Mouse (Mus musculus) cerebellum, adult 2 months (tissue): ENCODE measurements around the gene Ncbp2. TPM values are rescaled to one million over a fixed set of nuclear protein-coding genes. Genes with fewer than 3 reads are reported as not detected.

Experiments used
- DNase-seq, 2 experiments: peaks; one replicate each; pipeline ENCODE4 v3.0.0; 2021
- H3K27ac ChIP-seq: fragments of 200-500 bp; 2 replicates; pipeline ENCODE4 v1.5.1; 2012; ENCODE audit warnings: low read length, control low read depth, inconsistent platforms; ENCODE audit not compliant: insufficient read depth
- H3K27me3 ChIP-seq: fragments of 200-500 bp; 2 replicates; pipeline ENCODE4 v1.6.1; 2012; ENCODE audit warnings: inconsistent platforms, mild to moderate bottlenecking, low read length, moderate library complexity; ENCODE audit not compliant: control insufficient read depth, insufficient read depth
- H3K4me1 ChIP-seq: fragments of 200-500 bp; 2 replicates; pipeline ENCODE4 v1.6.1; 2011; ENCODE audit warnings: low read length; ENCODE audit not compliant: control insufficient read depth, insufficient read depth
- H3K4me3 ChIP-seq: fragments of 200-500 bp; replicated peaks from 2 replicates; pipeline ENCODE3; 2011; ENCODE audit warnings: mild to moderate bottlenecking, low read depth, low read length, control low read depth; ENCODE audit not compliant: insufficient read depth
- CTCF ChIP-seq: fragments of 200-500 bp; IDR thresholded peaks from 2 replicates; pipeline ENCODE4 v1.5.1; 2011; ENCODE audit warnings: low read depth, mild to moderate bottlenecking, control low read depth, low read length, moderate library complexity, borderline replicate concordance; ENCODE audit not compliant: insufficient read depth
- POLR2A ChIP-seq: fragments of 200-500 bp; IDR thresholded peaks from 2 replicates; pipeline ENCODE4 v1.6.1; 2011; ENCODE audit warnings: low read length, control low read depth, borderline replicate concordance; ENCODE audit not compliant: insufficient read depth
- WGBS: fragments of 180-500 bp; shearing (Covaris S2); methylation state at CpG from one replicate; pipeline ENCODE4 v1.1.7; 2018; 5-methylcytosine and 5-hydroxymethylcytosine counted together
- polyA plus RNA-seq: library from polyadenylated mRNA; depleted of rRNA; stranded (reverse); fragments of >200 nt; gene quantifications from 2 replicates; pipeline ENCODE4 v1.2.3, GENCODE M21; 2012

Ncbp2 gene
- polyA plus RNA-seq, 1 experiment = 86.5 TPM

DNA sequence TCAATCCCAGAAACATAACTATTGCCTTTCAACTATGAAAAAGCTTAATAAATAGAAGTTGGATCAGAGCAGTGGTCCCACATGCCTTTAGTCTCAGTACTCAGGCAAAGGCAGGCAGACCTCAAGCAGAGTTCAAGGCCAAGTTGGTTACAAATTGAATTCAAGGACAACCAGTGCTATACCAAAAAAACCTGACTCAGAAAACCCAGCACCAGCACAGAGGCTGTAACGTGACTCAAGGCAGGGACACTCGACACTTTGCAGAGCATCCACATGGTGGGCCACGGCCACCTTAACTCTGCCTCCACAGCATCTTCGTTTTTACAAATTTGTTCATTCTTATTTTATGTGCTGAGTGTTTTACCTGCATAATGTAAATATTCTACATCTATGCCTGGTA is 26.9 kb downstream of the Ncbp2 start:
- DNase-seq = no peak
- TF ChIP-seq POLR2A = no peak
- TF ChIP-seq CTCF = no peak
- H3K4me3 ChIP-seq = no peak overlapping the region
- H3K27ac ChIP-seq = no peak overlapping the region
- H3K27me3 ChIP-seq = no peaks in the 10 kb centered on the region
- no peaks in the 10 kb centered on the region for H3K4me1 ChIP-seq
- WGBS = 89% methylated on average over 4 of the region's 4 CpGs

DNA sequence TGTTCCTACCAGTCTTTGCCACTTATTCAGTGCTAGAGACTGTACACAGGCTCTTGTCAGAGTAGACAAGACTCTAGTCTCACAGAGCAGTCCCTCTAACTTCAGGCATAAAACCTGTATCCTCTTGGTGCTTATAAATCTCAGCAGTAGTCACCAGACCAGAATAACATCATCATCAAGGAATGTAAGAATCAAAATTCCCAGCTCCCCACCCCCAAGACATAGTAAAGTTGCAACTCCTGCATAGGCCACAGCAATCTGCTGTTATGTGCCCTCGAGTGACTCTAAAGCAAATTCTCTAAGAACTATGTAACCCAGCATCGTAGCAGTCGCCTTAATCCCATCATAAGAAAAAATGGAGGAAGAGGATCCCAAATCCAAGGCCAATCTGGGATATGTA is 31.2 kb downstream of the Ncbp2 start:
- no peak for DNase-seq
- TF ChIP-seq CTCF (no peak), POLR2A (no peak)

DNA sequence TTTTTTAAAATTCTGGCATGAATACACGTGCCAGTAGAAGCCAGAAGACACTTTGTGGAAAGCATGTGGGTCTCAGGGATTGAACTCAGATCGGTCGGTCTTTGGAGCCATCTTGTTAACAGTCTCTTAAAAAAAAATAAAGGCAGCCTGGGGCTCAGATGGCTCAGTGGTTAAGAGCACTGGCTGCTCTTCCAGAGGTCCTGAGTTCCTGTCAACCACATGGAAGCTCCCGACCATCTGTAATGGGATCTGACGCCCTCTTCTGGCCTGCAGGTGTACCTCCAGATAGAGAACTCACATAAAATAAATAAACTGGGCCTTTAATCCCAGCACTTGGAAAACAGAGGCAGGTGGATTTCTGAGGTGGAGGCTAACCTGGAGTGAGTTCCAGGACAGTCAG is 32.6 kb downstream of the Ncbp2 start:
- Histone ChIP-seq H3K27ac (no peak overlapping the region), H3K4me1 (no peaks in the 10 kb centered on the region), H3K4me3 (no peak overlapping the region), H3K27me3 (no peaks in the 10 kb centered on the region)
- 74% methylated on average over 5 of the region's 5 CpGs for WGBS
- DNase-seq = no peak
- TF ChIP-seq POLR2A (no peak), CTCF (no peak)

More for the DNA sequence above, 31.2 kb downstream of the Ncbp2 start:
- H3K4me1 ChIP-seq = no peaks in the 10 kb centered on the region
- WGBS = 95% methylated on average over 3 of the region's 3 CpGs
- no peak overlapping the region for H3K27ac ChIP-seq
- no peaks in the 10 kb centered on the region for H3K27me3 ChIP-seq
- no peak overlapping the region for H3K4me3 ChIP-seq

DNA sequence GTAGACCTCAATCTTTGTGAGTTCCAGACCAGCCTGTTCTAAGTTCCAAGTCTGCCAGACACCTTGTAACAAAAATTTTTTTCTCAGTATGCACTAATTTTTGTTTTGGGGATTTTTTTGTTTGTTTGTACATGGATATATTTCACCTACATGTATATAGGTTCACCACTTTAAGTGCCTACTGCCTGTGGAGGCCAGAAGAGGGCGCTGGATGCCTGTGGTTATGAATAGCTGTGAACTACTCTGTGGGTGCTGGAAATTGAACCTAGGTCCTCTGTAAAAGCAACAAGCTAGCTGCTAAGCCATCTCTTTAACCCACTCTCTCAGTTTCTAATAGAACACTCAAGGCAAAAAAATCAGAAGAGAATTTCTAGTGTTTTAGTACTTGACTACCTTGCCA is 43.7 kb downstream of the Ncbp2 start:
- DNase-seq = no peak
- 61% methylated on average over 1 of the region's 1 CpGs for WGBS
- TF ChIP-seq CTCF (no peak), POLR2A (no peak)
- H3K27ac ChIP-seq = no peak overlapping the region
- no peaks in the 10 kb centered on the region for H3K4me1 ChIP-seq
- H3K27me3 ChIP-seq = no peaks in the 10 kb centered on the region
- no peak overlapping the region for H3K4me3 ChIP-seq

DNA sequence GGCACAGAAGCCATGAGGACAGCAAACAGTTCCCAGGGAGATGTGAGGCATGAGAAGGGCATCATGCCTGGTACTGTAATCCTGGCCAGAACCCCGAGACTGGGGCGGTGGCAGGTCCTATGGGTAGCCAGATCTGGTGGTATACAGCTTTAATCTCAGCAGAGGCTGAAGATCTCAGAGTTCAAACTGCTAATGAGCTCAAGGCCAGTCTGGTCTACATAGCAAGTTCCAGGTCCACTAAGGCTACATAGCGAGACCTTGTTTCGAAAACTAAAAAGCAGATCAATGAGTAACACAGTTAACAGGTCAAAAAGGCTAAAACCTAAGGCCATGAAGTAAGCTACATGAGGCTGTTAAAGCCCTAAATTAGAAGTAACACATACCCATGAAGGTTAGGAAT is 44.9 kb downstream of the Ncbp2 start:
- 88% methylated on average over 4 of the region's 4 CpGs for WGBS

DNA sequence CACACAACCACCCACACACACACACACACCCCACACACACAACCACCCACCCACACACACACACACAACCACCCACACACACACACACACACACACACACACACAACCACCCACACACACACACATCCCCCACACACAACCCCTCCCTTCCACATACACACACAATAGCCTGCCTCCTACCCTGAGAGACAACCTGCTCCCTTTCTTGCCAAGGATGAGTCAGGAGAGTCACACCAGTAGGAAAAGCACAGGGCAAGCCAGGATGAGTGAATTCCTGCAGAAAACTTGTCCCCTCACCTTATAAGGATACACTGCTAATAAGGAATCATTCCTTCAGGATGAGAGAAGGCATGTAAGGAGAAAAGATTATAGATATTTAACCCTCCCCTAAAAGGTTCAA is 45.6 kb downstream of the Ncbp2 start:
- no peak for TF ChIP-seq POLR2A
- no peak for TF ChIP-seq CTCF
- DNase-seq = no peak
- no peak overlapping the region for H3K4me3 ChIP-seq

More for the DNA sequence above, 44.9 kb downstream of the Ncbp2 start:
- no peaks in the 10 kb centered on the region for H3K4me1 ChIP-seq
- DNase-seq = no peak
- no peak overlapping the region for H3K4me3 ChIP-seq
- no peaks in the 10 kb centered on the region for H3K27me3 ChIP-seq
- no peak overlapping the region for H3K27ac ChIP-seq
- TF ChIP-seq POLR2A = no peak
- TF ChIP-seq CTCF = no peak

DNA sequence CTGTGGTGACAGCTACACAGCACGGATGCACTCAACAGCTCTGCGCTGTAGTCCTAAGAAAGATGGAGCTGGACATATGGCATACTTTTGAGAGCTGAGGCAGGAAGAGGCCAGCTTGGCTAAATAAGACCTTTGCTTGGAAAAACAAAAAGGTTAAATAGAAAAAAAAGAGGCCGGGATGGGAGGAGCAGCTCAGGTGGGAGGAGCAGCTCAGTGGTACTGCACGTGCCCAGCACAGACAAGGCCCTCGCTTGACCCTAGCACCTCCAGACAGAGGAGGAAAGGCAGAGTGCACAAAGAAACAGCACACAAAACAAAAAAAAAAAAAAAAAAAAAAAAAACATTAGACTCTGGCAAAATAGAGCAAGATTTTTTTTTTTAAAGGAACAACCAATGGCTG is 48.1 kb downstream of the Ncbp2 start:
- Histone ChIP-seq H3K27me3 (no peaks in the 10 kb centered on the region), H3K4me1 (no peaks in the 10 kb centered on the region)
- WGBS = 90% methylated on average over 5 of the region's 5 CpGs

More for the DNA sequence above, 45.6 kb downstream of the Ncbp2 start:
- Histone ChIP-seq H3K27me3 (no peaks in the 10 kb centered on the region), H3K4me1 (no peaks in the 10 kb centered on the region), H3K27ac (no peak overlapping the region)

DNA sequence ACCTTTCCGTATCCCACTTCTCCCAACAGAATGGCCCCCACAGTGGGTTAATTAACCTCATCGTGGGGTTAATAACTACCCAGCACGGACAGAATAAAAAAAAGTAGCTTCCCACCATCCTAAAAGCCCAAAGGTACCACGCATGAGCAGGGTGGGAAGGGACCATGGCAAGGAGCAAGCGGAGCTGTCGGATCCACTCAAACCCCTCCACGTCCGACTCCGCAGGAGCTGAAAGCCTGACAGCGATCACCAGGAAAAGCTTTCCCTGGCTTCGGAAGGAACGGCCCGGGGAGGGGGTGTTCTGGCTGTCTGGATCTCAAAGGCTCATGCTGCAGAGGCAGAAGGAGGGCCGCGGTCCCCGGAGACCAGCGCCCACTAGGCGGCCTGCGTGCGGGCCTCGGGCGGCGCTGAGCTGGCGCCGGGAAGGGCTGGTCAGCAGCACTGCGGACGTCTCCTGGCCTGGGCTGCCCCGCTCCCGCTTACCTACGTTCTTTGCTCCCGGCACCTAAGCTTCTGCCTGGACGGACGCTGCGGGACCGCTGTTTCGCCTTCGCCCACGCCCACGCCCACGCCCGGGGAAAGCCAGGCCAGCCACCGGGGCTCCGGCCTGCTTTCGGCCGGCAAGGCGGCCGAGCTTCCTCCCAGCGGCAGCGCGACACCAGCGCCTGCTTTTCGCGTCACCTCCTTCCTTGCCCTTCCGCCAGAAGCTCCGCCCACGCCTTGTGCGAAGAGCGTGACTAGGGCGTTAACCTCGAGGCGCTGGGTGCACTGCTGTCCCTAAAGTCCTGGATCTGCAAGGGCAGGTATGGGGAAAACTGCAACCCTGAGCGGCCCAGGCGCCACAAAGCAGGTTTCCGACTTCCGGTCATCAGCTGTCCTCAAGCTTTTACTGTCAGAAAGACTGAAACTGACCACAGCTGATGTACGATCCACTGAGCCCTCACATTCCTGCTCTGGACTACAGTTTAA is 54.5 kb downstream of the Ncbp2 start, which contains the start of gene Senp5:
Gene Senp5, minus strand, starts transcription at position 779 of the 969 bp plus-strand sequence.
- Histone ChIP-seq H3K27me3 (no peaks in the 10 kb centered on the region), H3K4me3 (peak within 1 kb of the TSS; percentile 75), H3K27ac (peak within 1 kb of the TSS; percentile 11; the same call in 1 of the 2 replicates), H3K4me1 (no peaks in the 10 kb centered on the region; the same call in 1 of the 2 replicates)
- DNase-seq = peak; percentile 93 to 94
- under 1% methylated on average over 66 of the region's 66 CpGs for WGBS
- TF ChIP-seq CTCF (0 out of 2 replicates have a peak, but pooled peaks have one; percentile 3), POLR2A (peak; percentile 93)

More for the DNA sequence above, 48.1 kb downstream of the Ncbp2 start:
- no peak overlapping the region for H3K27ac ChIP-seq
- no peak overlapping the region for H3K4me3 ChIP-seq
- TF ChIP-seq POLR2A (no peak), CTCF (no peak)
- DNase-seq = no peak
